Mouse (Mus musculus): ENCODE results near the gene Barx1. TPM values are rescaled to one million over a fixed set of nuclear protein-coding genes. Genes with fewer than 3 reads are reported as not detected.
A peak's percentile ranks its signal among the peaks of the same experiment; 100 is the strongest.

The Barx1 gene
- total RNA-seq, 2 experiments from 2014 or later, result not detected

DNA sequence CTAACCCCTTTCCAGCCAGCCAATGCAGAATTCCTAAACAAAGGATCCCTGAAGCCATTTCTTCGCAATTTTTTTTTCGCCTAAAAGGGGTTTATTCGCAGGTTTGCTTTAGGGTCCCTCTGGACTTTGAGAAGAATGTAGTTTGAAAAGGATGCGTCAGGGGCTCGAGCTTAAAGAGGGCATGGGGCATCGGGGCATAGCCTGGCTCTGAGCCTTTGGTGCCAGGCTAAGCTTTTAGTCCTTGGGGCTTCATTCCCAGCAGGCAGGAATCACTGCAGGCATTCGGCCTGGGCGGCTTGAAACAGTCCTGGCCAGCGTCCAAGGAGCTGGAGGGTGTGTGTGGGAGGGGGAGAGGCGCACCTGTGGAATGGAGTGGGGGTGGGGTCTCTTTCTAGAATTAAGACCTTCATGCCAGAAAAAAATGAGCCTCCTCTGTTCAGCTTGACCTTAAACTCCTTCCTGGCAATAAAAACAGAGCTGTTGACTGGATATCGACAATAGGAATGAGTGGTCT lies 2.5 kb upstream of the Barx1 start:
- DNase-seq, result no peak

DNA sequence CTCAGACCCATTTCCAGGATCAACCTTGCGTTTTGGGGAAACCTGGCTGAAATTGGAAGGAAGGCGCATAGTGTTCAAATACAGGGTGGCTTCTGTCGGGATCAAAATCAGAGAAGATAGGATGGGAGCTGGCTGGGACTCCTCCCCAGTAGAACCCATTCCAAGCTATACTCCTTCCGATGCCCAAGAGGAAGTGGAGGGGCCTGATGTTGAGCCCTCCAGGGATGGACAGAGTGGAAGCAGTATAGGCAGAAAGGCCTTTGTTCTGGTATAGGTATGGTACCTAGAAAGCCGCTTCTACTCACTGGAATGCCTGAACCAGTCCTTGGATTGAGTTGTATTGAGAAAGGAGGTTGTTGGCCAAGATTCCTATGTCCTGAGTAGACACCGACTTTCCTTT lies 2.1 kb upstream of the Barx1 start:
- no peak for DNase-seq

DNA sequence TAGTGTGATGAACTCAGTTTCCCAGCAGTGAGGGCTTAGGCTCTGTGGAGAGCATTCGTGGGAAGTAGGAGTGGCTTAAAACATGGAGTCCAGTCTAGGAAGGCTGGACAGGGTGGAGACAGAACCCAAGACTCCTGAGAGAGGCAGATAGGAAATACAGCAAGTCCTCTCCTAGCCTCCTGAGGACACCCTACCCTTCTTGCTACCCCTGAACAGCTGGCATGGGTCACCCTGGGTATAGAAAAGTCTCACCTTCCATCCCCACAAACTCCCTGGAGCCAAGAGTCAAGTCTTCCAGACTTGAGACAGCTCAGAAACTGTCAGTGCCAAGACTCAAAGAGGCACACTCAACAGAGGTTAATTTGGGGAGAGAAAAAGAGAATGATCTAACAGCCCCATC lies 1.2 kb upstream of the Barx1 start:
- no peak for DNase-seq

DNA sequence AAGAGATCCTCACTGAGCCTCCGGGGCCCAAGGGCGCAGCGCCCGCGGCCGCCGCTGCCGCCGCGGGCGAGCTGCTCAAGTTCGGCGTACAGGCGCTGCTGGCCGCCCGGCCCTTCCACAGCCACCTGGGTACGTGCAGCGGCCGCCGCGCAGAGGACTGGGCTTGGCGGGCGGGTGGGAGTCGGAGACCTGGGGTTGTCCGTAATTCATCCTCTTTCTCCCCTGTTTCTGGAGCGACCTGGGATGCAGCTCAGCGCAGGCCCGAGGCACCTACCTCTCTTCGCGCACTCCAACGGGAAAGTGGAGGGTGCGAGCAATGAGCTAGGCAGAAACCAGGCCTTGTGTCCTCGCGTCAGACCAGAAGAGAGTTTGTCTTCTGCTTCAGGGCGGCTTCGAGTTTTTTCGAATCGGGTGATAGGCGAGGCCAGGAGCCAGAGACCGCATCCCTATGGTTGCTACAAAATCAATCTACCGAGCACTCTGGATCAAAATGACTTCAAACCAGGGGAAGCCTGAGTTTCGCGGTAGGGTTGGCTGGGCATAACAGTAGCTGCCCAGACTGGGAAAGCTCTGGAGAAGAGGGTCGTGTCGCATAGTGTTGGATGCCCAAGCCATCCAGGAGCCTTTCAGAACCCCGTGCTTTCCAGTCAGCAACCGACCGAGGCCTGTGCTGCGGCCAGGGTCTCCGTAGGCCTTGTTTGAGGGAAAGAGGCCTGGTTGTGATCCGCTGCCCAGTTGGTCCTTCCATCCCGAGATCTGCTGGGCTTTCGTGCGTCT lies 601 bp downstream of the Barx1 start:
- DNase-seq, result no peak

DNA sequence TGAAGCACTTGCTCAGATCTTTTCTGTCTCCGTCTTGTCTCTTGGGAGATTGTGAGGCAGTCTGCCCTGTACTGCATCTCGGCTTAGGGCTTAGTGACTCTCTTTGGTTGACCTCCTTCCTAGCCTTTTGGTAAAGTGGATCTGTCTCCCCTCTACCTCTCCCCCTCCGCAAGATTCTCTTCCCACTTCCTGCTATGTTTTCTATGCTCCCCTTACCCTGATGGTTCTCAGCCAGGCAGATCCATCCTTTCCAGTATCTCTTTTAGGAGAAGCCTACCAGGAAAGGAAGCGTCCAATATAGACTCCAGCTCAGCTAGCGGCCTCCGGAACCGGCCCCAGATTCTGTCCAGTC lies 1.2 kb downstream of the Barx1 start:
- no peak for DNase-seq

DNA sequence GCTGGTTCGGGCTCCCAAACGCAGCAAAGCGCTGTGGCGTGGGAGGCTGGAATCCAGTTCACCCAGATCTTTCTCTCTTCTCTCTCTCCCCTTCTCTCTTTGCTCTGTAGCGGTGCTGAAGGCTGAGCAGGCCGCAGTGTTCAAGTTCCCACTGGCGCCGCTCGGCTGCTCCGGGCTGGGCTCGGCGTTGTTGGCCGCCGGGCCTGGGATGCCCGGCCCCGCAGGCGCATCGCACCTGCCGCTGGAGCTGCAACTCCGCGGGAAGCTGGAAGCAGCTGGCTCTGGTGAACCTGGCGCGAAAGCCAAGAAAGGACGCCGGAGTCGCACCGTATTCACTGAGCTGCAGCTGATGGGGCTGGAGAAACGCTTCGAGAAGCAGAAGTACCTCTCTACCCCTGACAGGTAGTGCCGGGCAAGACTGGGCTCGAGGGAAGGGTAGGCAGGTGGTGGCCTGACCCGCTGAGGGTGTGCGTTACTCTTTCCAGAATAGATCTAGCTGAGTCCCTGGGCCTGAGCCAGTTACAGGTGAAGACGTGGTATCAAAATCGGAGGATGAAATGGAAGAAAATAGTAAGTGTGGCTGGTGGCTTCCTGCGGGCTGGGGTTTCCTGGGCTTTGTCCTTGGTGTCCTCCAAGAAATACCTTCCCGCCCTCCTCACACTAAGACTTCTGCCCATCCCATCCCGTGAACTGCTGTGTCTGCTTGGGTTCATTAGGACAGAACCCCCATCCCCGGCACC lies 2.3 kb downstream of the Barx1 start:
- no peak for DNase-seq

DNA sequence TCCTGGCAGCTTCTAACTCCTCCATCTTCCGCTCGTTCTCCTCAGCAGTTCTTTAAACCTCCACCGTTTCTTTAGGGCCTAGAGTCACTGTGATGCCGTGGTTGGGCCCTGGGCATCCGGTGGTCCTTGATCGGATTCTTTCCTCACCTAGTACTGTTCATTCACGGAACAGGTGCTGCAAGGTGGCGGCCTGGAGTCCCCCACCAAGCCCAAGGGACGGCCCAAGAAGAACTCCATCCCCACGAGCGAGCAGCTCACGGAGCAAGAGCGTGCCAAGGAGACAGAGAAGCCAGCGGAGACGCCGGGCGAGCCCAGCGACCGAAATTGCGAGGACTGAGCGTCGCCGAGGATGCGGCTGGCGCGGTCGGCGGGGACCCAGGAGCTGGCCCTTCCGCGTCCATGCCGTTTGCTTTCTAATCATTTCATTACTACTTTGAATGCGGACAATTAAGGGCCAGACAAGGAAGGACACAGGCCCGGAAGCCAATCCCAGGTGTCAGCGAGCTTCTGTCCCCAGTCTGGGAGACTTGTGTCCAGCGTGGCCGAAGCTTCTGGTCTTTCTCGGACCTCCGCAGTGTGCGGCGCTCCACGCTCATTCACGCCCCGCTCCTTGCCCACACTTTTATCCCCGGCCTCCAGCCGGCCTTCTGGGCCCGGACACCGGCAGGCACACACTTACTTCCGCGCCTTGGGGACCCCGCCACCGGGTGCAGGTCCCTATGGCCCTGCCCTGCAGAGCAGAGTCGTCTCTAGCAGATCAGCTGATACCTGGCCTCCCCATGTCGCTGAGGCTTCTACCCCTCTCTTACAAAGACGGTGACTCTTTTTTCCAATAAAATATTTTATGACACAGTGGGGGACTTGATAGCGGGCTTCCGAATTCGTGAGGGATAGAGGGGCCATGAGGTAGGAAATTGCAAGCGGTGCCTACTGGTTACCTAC lies 3.1 kb downstream of the Barx1 start:
- DNase-seq, result no peak

DNA sequence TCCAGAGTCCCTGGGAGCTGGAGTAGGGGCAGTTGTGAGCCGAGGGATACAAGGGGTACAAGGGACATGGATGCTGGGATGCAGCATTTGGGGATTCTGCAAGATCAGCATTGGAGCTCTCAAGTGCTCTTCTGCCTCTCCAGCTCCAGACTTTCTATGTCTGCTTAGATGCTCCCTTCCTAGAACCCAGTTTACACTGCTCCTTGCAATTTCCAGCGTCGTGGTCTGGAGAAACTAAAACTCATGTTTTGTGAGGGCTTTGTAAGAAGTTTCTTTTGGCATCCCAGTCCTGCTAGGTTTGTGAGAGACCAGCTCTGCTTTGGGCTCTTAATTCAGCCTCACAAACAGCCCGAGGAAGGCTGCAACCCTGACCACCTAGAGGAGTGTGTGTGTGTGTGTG lies 4.7 kb downstream of the Barx1 start:
- no peak for DNase-seq

DNA sequence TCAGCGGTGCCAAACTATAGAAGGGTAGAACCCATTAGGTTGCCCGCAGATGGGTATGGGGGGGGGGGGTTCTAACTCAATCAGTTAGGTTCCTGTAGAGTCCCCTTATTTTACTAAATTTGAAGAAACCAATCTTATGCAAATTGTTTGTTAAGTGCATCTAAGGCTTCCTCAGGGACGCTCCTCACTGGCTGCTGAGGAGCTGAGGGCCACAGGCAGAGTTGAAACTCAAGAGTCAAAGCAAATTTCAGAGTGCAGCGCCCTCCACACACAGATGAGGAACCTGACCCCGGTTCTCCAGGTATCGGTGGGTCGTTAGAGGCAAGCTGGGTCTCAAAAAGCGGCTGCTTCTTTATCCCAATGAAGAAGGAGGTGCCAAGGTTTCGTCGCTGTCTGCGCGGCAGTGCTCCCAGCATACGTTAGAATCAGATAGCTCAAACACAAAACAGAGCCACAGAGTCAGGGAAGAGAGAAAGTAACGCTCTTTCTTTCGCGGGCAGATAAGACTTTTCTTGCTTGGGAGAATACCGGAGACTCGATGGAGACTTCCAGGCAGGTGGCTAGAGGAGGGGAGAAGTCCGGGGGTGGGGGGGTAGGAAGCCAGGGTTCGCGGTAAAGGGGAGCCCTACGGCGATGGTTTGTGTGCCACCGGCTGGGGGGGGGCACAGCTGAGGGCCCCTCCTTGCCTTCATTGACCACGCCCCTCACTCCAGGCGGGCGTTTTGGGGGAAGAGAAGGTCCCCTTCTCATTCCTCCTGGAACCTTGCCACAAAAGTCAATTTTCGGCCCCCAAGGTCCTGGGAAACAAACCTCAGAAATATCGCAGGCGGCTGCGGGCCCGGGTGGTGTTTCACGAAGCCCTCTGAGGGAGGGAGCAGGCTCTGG lies 5.5 kb downstream of the Barx1 start:
- DNase-seq, result no peak

DNA sequence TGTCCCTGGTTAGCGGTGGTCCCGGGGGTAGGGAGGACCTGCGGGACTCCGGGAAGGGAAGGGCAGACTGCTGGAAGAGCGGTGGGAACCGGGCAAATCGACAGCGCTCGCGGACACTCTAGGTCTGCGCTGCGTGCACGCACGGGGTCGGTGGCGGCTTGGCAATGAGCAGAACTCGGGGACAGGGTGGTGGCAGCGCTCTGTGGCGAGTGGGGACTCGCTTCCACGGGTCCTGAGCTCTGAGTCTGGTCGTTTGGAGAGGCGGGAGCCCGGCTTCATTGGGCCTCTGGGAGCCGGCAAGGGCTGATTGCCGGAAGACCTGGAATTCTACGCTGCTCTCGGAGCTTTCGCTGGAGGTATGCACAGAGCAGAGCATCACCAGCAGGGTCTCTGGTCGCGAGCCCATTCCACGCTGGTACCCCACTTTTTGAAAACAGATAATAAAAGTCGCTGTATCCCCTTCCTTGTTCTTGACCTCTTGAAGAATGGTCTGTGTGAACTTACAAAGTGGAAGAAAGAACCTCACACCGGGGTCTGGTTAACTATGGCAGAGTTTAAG lies 6.3 kb downstream of the Barx1 start:
- no peak for DNase-seq

DNA sequence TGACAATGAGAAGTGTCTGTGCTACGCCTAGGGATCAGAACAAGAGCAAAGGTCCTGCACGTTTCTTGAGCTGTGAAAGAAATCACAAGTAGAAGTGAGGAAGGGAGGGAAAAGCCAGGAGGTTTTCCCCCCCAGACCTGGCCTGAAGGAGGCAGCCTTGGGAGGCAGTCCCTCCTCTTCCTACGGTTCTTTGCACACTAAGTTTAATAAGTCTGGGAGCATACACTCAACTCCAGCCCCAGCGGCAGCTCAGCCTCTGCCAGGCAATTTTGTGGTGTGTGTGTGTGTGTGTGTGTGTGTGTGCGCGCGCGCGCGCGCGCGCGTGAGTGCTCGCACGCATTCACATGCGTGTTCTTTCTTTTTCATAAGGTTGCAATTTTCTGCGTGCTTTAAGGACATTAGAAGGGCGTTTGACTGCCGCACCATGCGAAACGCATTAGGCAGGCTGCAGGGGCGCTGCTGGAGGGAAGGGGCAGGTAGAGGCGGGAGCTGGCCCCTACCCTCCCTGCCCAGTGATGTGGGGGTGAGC lies 9.6 kb downstream of the Barx1 start:
- no peak for DNase-seq

DNA sequence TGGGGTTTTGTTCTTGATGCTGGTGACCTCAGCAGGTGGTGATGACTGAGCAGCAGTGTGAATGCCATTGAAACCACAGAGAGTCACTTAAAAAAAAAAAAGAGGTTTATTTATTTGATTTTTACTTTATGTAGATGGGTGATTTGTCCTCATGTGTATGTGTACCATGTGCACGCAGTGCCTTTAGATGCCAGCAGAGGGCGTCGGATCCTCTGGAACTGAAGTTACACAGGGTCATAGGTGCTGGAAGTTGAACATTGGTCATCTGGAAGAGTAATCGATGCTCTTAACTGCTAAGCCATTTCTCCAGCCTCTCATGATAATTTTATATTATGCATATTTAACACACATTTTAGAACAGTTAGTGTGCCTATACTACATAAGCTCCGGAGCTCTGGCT lies 11.8 kb downstream of the Barx1 start:
- DNase-seq, result no peak

DNA sequence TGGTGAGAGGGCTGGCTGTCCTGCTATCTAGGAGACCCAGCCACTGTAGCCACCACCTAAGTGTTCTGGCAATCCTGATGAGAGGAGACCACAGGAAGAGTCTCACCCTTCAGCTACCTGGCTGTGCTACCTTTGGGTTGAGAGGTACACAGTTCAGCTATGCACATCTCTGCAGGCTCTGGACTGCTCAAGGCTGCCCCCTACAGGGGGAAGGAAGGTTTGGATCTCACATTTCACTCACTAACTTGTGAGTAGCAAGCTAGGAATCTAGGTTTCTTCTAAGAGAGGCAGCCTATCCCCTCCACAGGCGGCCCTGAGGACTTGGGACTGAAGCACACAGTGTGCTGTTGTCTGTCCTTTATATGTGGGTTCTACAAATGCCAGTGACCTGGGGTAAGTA lies 16.6 kb downstream of the Barx1 start:
- DNase-seq, result no peak

DNA sequence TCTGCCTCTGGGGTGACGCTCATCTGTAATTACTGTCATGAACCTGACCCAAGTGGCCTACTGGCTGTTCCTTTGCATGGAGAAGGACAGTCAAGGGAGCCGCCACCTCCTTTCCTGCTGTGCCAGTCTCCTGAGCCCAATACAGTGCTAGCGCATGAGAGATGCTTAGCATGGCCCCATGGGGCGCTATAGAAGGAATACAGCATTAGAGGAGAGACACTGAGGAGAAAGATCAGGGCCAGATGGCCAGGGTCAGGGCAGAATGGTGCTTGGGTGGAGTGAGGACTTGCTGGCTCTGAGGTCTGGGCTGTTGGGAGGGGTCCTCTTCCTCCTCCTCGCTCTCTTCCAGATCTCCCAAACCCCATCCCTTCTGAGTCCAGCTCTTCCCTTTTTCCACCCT lies 23.9 kb downstream of the Barx1 start:
- DNase-seq, result no peak

DNA sequence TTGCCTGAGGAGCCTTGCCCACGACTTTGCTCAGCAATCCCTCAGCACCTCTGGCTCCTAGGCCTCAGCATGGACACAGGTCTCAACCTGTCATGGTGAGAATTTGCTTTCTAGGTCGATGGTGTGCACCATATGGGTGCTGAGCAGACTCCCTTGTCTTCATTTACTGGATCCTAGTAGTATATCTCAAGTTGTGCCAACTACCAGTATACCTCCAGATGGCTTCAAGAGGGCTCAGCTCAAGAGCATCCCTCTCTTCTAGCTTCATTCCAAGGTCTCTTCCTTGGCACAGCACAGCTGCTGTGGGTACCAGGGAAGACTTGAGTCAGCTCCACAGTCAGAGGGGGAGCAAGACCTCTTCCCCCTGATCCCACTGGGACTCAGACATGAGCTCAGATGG lies 29.2 kb downstream of the Barx1 start:
- DNase-seq, result no peak

DNA sequence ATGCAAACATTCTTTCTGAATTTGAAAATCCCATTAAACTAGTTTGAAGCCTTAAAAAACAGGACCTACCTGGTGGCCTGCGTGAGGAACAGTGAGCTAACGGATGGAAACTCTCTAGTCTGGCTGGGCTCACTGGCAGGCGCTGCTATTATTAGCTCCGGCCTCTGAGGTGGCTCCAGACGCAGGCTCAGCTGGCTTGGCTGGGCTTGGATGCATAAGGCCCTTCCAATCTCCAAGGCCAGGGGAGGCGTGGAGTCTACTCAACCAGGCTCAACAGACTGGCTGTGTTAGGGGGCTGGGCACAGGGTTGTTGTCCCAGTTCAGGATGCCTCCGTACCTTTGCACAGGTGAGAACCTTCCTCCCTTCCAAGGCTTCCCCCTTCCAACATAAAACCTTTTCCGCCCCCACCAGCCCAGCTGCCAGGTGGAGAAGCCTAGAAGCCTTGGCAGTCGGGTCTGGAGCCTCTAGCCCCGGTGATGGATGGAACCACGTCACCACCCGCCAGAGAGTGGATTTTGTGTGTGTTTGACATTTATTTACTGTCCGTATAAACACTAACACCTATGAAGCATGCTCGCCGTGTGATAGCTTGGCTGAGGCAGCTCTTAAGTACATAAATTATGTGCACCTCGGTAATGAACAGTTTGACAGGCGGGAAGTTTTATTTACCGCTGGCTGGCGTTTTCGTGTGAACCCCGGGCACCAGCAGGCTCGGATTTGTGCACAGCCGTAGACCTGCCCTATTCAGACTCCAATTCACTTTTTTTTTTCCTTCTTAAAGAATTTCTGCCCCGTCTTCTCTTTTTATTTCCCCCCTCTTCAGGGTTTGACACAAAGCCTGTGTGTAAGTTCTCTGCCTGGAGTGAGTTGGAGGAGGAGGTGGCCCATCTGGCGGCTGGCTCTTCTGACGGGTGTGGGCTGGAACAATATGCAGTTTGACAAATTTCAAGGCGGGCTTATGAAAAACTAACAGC lies 31.6 kb downstream of the Barx1 start:
- DNase-seq, result peak; percentile 63

DNA sequence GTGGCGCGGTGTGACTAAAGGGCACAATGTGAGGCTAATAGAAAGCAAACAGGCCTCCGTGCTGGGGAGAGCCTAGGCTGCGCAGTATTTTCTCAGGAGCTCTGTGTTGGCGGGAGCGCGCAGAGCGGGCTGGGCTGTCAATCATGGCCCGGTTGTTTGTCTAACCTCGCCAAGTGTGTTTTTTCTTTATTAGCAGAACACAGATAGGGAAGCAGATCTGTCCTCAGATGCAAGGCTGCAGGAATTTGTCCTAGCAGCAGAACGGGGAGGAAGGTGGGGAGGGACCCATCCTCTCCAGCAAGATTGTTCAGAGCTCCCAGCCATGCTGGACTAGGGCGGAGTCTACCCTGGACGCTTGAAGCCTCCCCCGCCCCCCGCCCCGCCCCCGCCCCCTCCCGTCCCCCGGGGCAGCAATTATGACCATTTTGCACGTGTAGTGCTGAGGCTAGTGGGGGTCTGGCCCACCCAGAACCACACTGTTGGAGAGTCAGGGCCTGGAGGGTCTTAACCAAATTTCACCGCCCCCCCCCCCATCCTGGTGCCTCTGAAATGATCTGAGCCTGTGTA lies 43.7 kb downstream of the Barx1 start:
- DNase-seq, result no peak

DNA sequence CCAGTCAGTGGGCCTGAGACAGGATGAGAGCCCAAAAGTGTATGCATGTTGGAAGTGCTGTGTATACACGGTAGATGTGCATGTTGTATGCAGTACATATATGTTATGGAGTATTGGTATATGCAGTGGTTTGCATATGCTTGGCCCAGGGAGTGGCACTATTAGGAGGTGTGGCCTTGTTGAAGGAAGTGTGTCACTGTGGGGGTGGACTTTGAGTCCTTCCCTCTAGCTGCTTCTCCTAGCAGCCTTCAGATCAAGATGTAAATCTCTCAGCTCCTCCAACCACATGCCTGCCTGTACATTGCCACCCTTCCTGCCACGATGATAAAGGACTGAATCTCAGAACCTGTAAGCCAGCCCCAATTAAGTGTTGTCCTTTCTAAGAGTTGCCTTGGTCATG lies 49.9 kb downstream of the Barx1 start:
- DNase-seq, result no peak

DNA sequence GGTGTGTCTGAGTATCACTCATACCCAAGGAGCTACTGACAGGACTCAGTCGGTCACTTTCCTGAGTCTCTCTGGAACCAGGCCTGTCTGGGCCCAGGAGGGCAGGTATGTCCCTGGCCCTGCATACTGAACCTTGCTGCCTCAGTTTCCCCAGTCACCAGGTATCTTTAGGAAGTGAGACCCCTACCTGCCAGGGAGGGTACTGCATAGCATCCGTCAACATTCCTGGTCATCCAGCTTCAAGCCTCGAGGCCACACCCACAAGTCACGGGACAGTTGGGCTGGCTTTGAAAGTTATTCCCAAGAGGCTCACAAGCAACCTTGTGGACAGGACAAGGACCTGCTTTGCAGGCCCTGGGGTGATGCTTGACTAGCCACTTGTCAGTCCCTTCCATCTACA lies 53.3 kb downstream of the Barx1 start:
- DNase-seq, result no peak
